Mouse (Mus musculus): ENCODE results near the gene Disc1. TPM values are rescaled to one million over a fixed set of nuclear protein-coding genes. Genes with fewer than 3 reads are reported as not detected.

The Disc1 gene
- total and polyA plus RNA-seq, 3 experiments: 0.75 to 2.2 TPM; not detected in 1

DNA sequence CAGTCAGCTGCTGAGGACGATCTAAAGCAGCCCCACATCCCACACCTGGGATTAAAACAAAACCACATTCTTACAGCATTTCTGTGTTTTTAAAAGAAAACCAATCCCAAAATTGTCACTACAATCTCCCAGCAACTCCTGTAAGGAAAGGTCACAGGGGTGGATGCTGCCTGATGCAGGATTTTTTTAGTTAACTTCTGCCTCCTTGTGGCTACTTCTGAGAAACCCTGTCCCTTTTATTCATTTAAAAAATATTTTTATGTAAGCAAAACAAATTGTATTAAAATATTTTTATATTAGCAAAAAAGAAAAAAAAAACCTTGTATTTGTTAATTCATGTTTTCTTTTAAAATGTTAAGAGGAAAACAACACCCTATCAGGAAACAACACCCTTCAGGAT, 8.2 kb upstream of the Disc1 start:
- H3K9ac ChIP-seq (ENCODE audit: control insufficient read depth, low read depth, low read length, poor library complexity, severe bottlenecking): no peak overlapping the region
- no peaks in the 10 kb centered on the region for H3K79me2 ChIP-seq (ENCODE audit: control insufficient read depth, insufficient read depth, low read length, poor library complexity)
- no peaks in the 10 kb centered on the region for H3K36me3 ChIP-seq (ENCODE audit: control insufficient read depth in 1 of 2, insufficient read depth in 2 of 2, low read length in 2 of 2)
- H3K27me3 ChIP-seq (ENCODE audit: control insufficient read depth in 1 of 2, insufficient read depth in 2 of 2, low read length in 2 of 2): no peaks in the 10 kb centered on the region
- H3K27ac ChIP-seq (ENCODE audit: control insufficient read depth, low read depth, low read length): no peak overlapping the region
- no peak for DNase-seq (ENCODE audit: low read depth, low spot score)
- TF ChIP-seq RAD21 (IDR thresholded peaks at IDR 0.05; ENCODE audit: low read depth, low read length) (peak; percentile 60), SMC3 (IDR thresholded peaks at IDR 0.05; ENCODE audit: low read depth, low read length) (peak; percentile 57), POLR2A (IDR thresholded peaks at IDR 0.05; ENCODE audit: control insufficient read depth in 1 of 2, insufficient read depth in 1 of 2, low read depth in 1 of 2, low read length in 2 of 2, poor library complexity in 1 of 2) (no peak), CTCF (IDR thresholded peaks at IDR 0.05 in 2 of 3, conservative IDR thresholded peaks at IDR 0.05 in 1 of 3; ENCODE audit: control insufficient read depth in 1 of 3, insufficient read depth in 1 of 3, low read depth in 2 of 3, low read length in 3 of 3, poor library complexity in 1 of 3, severe bottlenecking in 1 of 3) (peak in 1 of 3 experiments; percentile 44; a peak in 2 of 6 replicates), BHLHE40 (IDR thresholded peaks at IDR 0.05; ENCODE audit: borderline replicate concordance, low read depth, low read length) (no peak), SIN3A (IDR thresholded peaks at IDR 0.05; ENCODE audit: low read length) (no peak), MYC (IDR thresholded peaks at IDR 0.05; ENCODE audit: low read depth, low read length) (no peak), ZC3H11A (IDR thresholded peaks at IDR 0.05; ENCODE audit: low read depth, low read length) (peak; percentile 42; the same call in 1 of the 2 replicates), NELFE (IDR thresholded peaks at IDR 0.05; ENCODE audit: low read depth, low read length) (no peak), CHD2 (IDR thresholded peaks at IDR 0.05; ENCODE audit: low read length) (no peak), MAX (IDR thresholded peaks at IDR 0.05; ENCODE audit: low read length) (no peak), ELF1 (IDR thresholded peaks at IDR 0.05; ENCODE audit: low read depth, low read length) (no peak), MAZ (IDR thresholded peaks at IDR 0.05; ENCODE audit: low read depth, low read length) (no peak), TAL1 (IDR thresholded peaks at IDR 0.05; ENCODE audit: low read length) (no peak), GATA1 (IDR thresholded peaks at IDR 0.05; ENCODE audit: low read depth, low read length) (no peak), TCF12 (IDR thresholded peaks at IDR 0.05; ENCODE audit: low read depth, low read length) (no peak)
- H3K9me3 ChIP-seq (replicated peaks; ENCODE audit: insufficient read depth, low read length): no peaks in the 10 kb centered on the region
- peaks cover 0 to 6% of the 10 kb centered on the region in 2 experiments; a peak in 1 of 4 replicates for H3K4me1 ChIP-seq (ENCODE audit: control insufficient read depth in 1 of 2, insufficient read depth in 2 of 2, low read length in 2 of 2)
- no peak overlapping the region for H3K4me3 ChIP-seq (ENCODE audit: control insufficient read depth in 1 of 2, insufficient read depth in 1 of 2, low read depth in 2 of 2, low read length in 2 of 2)

DNA sequence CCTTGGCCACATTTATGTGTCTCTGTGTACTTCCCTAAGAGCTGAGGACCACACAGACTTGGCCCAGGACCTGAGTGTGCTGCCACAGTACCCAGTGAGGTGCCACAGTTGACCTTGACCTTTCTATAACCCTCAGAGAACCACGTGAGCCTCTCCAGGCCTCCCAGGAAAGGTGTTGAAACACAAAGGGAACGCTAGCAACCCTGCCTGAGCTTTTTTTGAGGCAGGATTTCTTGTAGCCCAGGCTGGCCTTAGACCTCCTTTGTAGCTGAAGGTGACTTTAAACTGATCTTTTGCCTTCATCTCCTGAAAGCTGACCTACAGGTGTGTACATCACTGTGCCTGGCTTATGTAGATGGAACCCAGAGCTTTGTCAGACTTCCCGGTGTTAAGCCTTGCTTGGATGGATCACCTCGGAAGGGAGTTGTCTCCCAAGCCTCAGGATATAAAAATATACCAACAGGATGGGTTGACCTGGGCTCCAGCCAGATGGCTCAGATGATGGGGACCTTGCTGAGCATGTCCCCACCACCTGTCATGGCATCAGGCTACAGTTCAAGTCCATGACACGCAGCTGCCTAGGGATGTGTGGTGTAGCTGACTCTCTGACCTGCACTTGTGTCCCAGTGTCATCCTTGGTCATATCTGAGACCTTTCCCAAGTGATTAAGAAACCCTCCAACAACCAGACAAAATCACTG, 4.8 kb upstream of the Disc1 start:
- Histone ChIP-seq H3K36me3 (ENCODE audit: control insufficient read depth in 1 of 2, insufficient read depth in 2 of 2, low read length in 2 of 2) (no peaks in the 10 kb centered on the region), H3K9me3 (replicated peaks; ENCODE audit: insufficient read depth, low read length) (no peaks in the 10 kb centered on the region), H3K79me2 (ENCODE audit: control insufficient read depth, insufficient read depth, low read length, poor library complexity) (no peaks in the 10 kb centered on the region), H3K9ac (ENCODE audit: control insufficient read depth, low read depth, low read length, poor library complexity, severe bottlenecking) (no peak overlapping the region), H3K4me1 (ENCODE audit: control insufficient read depth in 1 of 2, insufficient read depth in 2 of 2, low read length in 2 of 2) (peaks cover 0 to 6% of the 10 kb centered on the region in 2 experiments; a peak in 1 of 4 replicates), H3K27ac (ENCODE audit: control insufficient read depth, low read depth, low read length) (no peak overlapping the region), H3K27me3 (ENCODE audit: control insufficient read depth in 1 of 2, insufficient read depth in 2 of 2, low read length in 2 of 2) (no peaks in the 10 kb centered on the region), H3K4me3 (ENCODE audit: control insufficient read depth in 1 of 2, insufficient read depth in 1 of 2, low read depth in 2 of 2, low read length in 2 of 2) (no peak overlapping the region)
- no peak for DNase-seq (ENCODE audit: low read depth, low spot score)
- no peak for TF ChIP-seq ZC3H11A (IDR thresholded peaks at IDR 0.05; ENCODE audit: low read depth, low read length)
- no peak for TF ChIP-seq NELFE (IDR thresholded peaks at IDR 0.05; ENCODE audit: low read depth, low read length)
- no peak for TF ChIP-seq MAX (IDR thresholded peaks at IDR 0.05; ENCODE audit: low read length)
- no peak for TF ChIP-seq MAFK (IDR thresholded peaks at IDR 0.05; ENCODE audit: borderline replicate concordance, low read depth, low read length)
- no peak for TF ChIP-seq CHD2 (IDR thresholded peaks at IDR 0.05; ENCODE audit: low read length)
- TF ChIP-seq GATA1 (IDR thresholded peaks at IDR 0.05; ENCODE audit: low read depth, low read length): no peak
- TF ChIP-seq RCOR1 (IDR thresholded peaks at IDR 0.05; ENCODE audit: low read depth, low read length): no peak
- TF ChIP-seq TCF12 (IDR thresholded peaks at IDR 0.05; ENCODE audit: low read depth, low read length): no peak
- no peak for TF ChIP-seq MYC (IDR thresholded peaks at IDR 0.05; ENCODE audit: low read depth, low read length)
- no peak for TF ChIP-seq RAD21 (IDR thresholded peaks at IDR 0.05; ENCODE audit: low read depth, low read length)
- no peak for TF ChIP-seq ZNF384 (IDR thresholded peaks at IDR 0.05; ENCODE audit: low read depth, low read length)
- TF ChIP-seq EP300 (IDR thresholded peaks at IDR 0.05; ENCODE audit: low read depth in 1 of 2, low read length in 2 of 2): no peak
- TF ChIP-seq TAL1 (IDR thresholded peaks at IDR 0.05; ENCODE audit: low read length): no peak
- TF ChIP-seq BHLHE40 (IDR thresholded peaks at IDR 0.05; ENCODE audit: borderline replicate concordance, low read depth, low read length): no peak
- no peak for TF ChIP-seq USF1 (IDR thresholded peaks at IDR 0.05; ENCODE audit: low read depth, low read length)
